Mouse (Mus musculus) lung, postnatal 0 days (tissue): ENCODE measurements around the gene Zfp593.

Source experiments
- CTCF ChIP-seq: IDR thresholded peaks from 2 replicates; pipeline ENCODE4 v1.5.1; 2016; ENCODE audit warnings: antibody characterized with exemption, mild to moderate bottlenecking
- EP300 ChIP-seq: IDR thresholded peaks from 2 replicates; pipeline ENCODE4 v1.6.1; 2016; ENCODE audit warnings: antibody characterized with exemption, mild to moderate bottlenecking, control low read depth

- no peak for TF ChIP-seq EP300
- TF ChIP-seq CTCF: 0 out of 2 replicates have a peak, but pooled peaks have one; percentile 10
Observed at GRCm38 (mm10) chr4:134238686-134239085, 6.7 kb downstream of the Zfp593 start.
